Mouse (Mus musculus) heart, embryonic 14.5 days (tissue): Measurements from ENCODE around the gene Cacna1g. TPM values are rescaled to one million over a fixed set of nuclear protein-coding genes. Genes with fewer than 3 reads are reported as not detected.
A peak's percentile ranks its signal among the peaks of the same experiment; 100 is the strongest.

ENCODE experiments used
- ATAC-seq: fragments of 200-750 bp; cut with Nextera tagmentation; 2 replicates; pipeline ENCODE4 v1.8.0; 2017; ENCODE audit warnings: low read depth, moderate TSS enrichment; ENCODE audit not compliant: insufficient number of reproducible peaks, insufficient read depth, low FRiP score
- H3K27ac ChIP-seq, 2 experiments: fragments of 200-500 bp in 1 of 2; fragments of 300-500 bp in 1 of 2; sonication (generic) in 1 of 2; replicated peaks in 1 of 2; 2 replicates each; pipeline ENCODE4 v1.5.1; 2012 to 2014; ENCODE audit warnings: low read depth in 2 of 2, low read length in 2 of 2, control low read depth in 1 of 2, mild to moderate bottlenecking in 1 of 2, mixed read lengths in 1 of 2; ENCODE audit not compliant: control insufficient read depth in 1 of 2, insufficient read depth in 1 of 2
- H3K27me3 ChIP-seq: fragments of 300-500 bp; sonication (generic); 2 replicates; pipeline ENCODE4 v1.6.1; 2014; ENCODE audit warnings: mild to moderate bottlenecking, low read length, control low read depth; ENCODE audit not compliant: control insufficient read depth, insufficient read depth
- H3K36me3 ChIP-seq: fragments of 300-500 bp; sonication (generic); 2 replicates; pipeline ENCODE4 v1.6.1; 2014; ENCODE audit warnings: mild to moderate bottlenecking, control low read depth, low read length, mixed read lengths; ENCODE audit not compliant: control insufficient read depth, insufficient read depth
- H3K4me1 ChIP-seq, 2 experiments: fragments of 200-500 bp in 1 of 2; fragments of 300-500 bp in 1 of 2; sonication (generic) in 1 of 2; 2 replicates each; pipeline ENCODE4 v1.6.1; 2012 to 2014; ENCODE audit warnings: low read length in 2 of 2, control low read depth in 1 of 2, mixed read lengths in 1 of 2; ENCODE audit not compliant: control insufficient read depth in 2 of 2, insufficient read depth in 2 of 2
- H3K4me2 ChIP-seq: fragments of 300-500 bp; sonication (generic); 2 replicates; pipeline ENCODE4 v1.6.1; 2014; ENCODE audit warnings: mild to moderate bottlenecking, low read length
- H3K4me3 ChIP-seq, 2 experiments: fragments of 200-500 bp in 1 of 2; fragments of 300-500 bp in 1 of 2; sonication (generic) in 1 of 2; 2 replicates each; pipeline ENCODE4 v1.5.1; 2012 to 2014; ENCODE audit warnings: low read length in 2 of 2, mild to moderate bottlenecking in 2 of 2, control low read depth in 1 of 2, low read depth in 1 of 2, moderate library complexity in 1 of 2; ENCODE audit not compliant: control insufficient read depth in 1 of 2, insufficient read depth in 1 of 2
- H3K9ac ChIP-seq: fragments of 300-500 bp; sonication (generic); 2 replicates; pipeline ENCODE4 v1.6.1; 2014; ENCODE audit warnings: mild to moderate bottlenecking, low read length
- H3K9me3 ChIP-seq: fragments of 300-500 bp; sonication (generic); 2 replicates; pipeline ENCODE4 v1.6.1; 2016; ENCODE audit warnings: low read length, control low read depth; ENCODE audit not compliant: control insufficient read depth
- WGBS: fragments of 180-500 bp; shearing (Covaris S2); extraction: QIAGEN DNeasy Blood & Tissue Kit; methylation state at CpG from one replicate; pipeline ENCODE4 v1.1.7; 2014; 5-methylcytosine and 5-hydroxymethylcytosine counted together
- polyA plus RNA-seq: library from polyadenylated mRNA; unstranded; fragments of >200 nt; fragmentation: Nextera tagmentation; extraction: Ambion mirVana; gene quantifications from 2 replicates; pipeline ENCODE4 v1.2.1, GENCODE M21; 2014

Cacna1g gene
- polyA plus RNA-seq, 1 experiment from 2014 or later: 7.7 TPM

DNA sequence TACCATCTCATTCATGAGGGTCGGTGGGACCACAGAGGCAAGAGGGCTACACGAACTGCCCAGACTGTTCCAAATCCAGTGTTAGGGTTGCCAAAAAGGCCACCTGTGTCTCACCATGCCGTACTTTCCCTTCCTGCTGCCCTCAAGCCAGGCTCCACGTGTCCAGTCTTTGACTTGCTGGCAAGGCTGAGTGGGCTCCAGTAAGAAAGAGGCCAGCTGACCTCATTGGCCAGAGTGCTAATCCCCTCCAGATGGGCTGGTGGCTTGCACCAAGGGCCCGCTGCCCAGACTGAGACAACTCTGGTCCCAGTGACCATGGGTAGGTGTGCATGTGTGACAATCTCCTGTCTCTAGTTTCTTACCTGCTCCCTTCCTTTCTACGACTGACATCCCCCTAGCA is 3.7 kb upstream of the Cacna1g start:
- no peaks in the 10 kb centered on the region for H3K9me3 ChIP-seq
- WGBS: 56% methylated on average over 6 of the region's 6 CpGs
- H3K27ac ChIP-seq: no peak overlapping the region
- H3K4me1 ChIP-seq: peaks cover 7 to 24% of the 10 kb centered on the region in 2 experiments
- no peak overlapping the region for H3K9ac ChIP-seq
- no peaks in the 10 kb centered on the region for H3K36me3 ChIP-seq
- no peak for ATAC-seq
- H3K4me2 ChIP-seq: no peak overlapping the region
- H3K27me3 ChIP-seq: peaks cover 55% of the 10 kb centered on the region
- no peak overlapping the region for H3K4me3 ChIP-seq

GRCm38 (mm10) chr11:94475722-94476121 is 1.7 kb upstream of the Cacna1g start:
- no peak overlapping the region for H3K9ac ChIP-seq
- H3K4me2 ChIP-seq: no peak overlapping the region
- no peaks in the 10 kb centered on the region for H3K36me3 ChIP-seq
- 18% methylated on average over 11 of the region's 11 CpGs for WGBS
- H3K9me3 ChIP-seq: no peaks in the 10 kb centered on the region
- H3K4me1 ChIP-seq: peaks cover 18 to 35% of the 10 kb centered on the region in 2 experiments
- ATAC-seq: no peak
- no peak overlapping the region for H3K27ac ChIP-seq
- no peak overlapping the region for H3K4me3 ChIP-seq
- peaks cover 73% of the 10 kb centered on the region for H3K27me3 ChIP-seq

GRCm38 (mm10) chr11:94474544-94474910 is 529 bp upstream of the Cacna1g start:
- Histone ChIP-seq H3K27ac (no peak overlapping the region), H3K4me3 (peak overlapping the region; percentile 39 to 50), H3K27me3 (peaks cover 73% of the 10 kb centered on the region), H3K36me3 (no peaks in the 10 kb centered on the region), H3K4me1 (peaks cover 22 to 39% of the 10 kb centered on the region in 2 experiments), H3K9ac (no peak overlapping the region), H3K9me3 (no peaks in the 10 kb centered on the region), H3K4me2 (peak overlapping the region; percentile 85)
- 3% methylated on average over 11 of the region's 11 CpGs for WGBS
- ATAC-seq: no peak

DNA sequence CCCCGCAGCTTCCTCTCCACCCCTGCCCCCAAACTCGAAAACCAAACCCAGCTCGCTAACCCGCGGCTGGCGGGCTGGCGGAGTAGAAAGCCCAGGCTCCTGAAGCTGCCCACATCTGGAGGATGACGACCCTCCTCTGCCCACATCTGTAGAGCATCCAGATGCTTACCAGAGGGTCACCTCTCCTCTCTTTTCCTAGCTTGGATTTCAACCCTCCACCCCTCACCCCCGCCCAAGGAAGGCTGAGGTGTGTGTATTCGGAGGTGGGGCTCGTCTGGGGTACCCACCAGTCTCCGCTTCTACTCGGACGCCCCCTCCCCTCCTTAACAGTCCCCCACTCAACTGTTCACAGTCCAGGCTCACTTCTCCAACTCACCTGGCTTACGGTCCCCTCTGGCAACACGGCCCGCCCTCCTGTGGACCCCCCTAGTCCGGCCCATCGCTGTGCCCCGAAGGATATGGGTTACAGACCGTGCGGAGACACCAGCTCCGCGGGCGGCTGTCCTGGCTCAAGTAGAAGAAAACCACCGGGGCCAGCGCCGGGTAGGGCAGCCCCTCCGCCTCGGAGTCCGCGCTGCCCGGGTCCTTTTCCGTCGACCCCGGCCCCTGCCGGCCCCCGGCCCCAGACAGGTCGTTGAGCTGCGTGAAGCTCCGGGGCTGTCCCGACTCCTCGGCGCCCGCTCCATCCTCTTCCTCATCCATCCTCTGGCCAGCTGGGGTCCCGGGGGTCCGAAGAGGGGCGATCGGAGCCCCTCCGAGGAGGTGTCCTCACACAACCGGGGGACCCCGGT is 887 bp downstream of the Cacna1g start:
- Histone ChIP-seq H3K4me1 (peaks cover 29 to 53% of the 10 kb centered on the region in 2 experiments), H3K27me3 (peaks cover 62% of the 10 kb centered on the region)
- ATAC-seq: no peak

DNA sequence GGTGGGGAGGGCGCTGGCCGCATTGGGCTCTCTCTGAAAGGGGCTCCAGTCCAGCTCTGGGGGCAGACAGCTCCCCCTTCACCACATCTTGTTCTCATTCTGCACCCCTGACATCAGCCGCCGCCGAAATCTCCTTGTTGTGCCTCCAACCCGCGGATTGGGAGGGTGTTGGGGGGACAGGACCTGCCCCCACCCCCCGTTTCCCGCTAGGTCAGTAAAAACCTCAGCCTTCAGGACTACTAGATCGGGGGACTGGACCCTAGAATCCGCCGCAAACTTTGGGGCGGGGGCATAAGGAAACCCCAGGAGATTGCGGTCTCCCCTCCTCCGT is 1.4 kb downstream of the Cacna1g start:
- Histone ChIP-seq H3K4me1 (peaks cover 33 to 59% of the 10 kb centered on the region in 2 experiments), H3K9ac (peak overlapping the region; percentile 75), H3K36me3 (no peaks in the 10 kb centered on the region), H3K4me2 (peak overlapping the region; percentile 85), H3K9me3 (no peaks in the 10 kb centered on the region), H3K27me3 (peaks cover 57% of the 10 kb centered on the region), H3K27ac (no peak overlapping the region), H3K4me3 (peak overlapping the region; percentile 49 to 50)
- WGBS: 1% methylated on average over 15 of the region's 15 CpGs
- no peak for ATAC-seq

More for the DNA sequence above, 887 bp downstream of the Cacna1g start:
- peak overlapping the region; percentile 49 to 50 for H3K4me3 ChIP-seq
- WGBS: under 1% methylated on average over 52 of the region's 52 CpGs
- peak overlapping the region; percentile 85 for H3K4me2 ChIP-seq
- no peaks in the 10 kb centered on the region for H3K36me3 ChIP-seq
- no peaks in the 10 kb centered on the region for H3K9me3 ChIP-seq
- 0 out of 4 replicates have a peak overlapping the region, but pooled peaks of 1 of the 2 experiments have one; percentile 0 for H3K27ac ChIP-seq
- peak overlapping the region; percentile 75 for H3K9ac ChIP-seq

DNA sequence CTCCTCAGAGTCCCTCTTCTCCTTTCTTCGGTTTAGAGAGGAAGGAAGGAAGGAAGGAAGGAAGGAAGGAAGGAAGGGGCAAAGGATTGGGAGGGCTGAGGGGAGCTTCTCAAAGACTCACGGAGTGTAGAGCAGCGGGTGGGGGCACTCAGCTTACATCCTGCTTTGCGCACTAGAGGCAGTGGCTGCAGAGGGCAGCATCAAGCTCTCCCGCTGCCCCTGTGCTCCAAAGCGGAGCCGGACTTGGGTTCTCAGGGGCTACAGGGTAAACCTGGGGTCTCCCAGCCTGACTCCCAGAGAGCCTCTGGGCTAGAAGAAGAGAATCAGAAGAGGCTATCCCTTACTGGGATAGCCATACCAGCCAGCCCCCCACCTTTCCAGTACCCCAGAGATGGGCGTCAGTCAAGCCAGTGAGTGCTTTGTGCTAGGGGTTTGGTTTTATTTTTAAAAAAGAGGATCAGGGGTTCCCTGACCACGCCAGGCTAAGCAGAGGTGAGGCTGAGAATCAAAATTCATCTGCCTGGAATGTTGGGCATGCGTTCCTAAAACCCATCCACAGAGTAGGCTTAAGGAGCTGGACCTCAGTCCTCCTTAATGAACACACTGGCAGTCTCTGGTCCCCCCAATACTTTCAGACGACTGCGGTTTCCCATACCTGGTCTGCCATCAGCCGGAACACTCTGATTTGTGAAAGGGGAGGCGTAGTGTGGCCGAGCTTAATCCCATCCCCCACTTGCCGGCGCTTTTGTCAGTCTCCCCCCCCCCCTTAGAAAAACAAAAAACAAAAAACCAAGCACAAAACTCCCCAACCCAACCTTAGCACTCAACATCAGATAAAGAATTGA is 2.0 kb downstream of the Cacna1g start:
- Histone ChIP-seq H3K27me3 (peaks cover 52% of the 10 kb centered on the region), H3K27ac (0 out of 4 replicates have a peak overlapping the region, but pooled peaks of 1 of the 2 experiments have one; percentile 41), H3K4me1 (peaks cover 35 to 61% of the 10 kb centered on the region in 2 experiments), H3K4me2 (peak overlapping the region; percentile 85), H3K9ac (peak overlapping the region; percentile 75), H3K36me3 (no peaks in the 10 kb centered on the region), H3K9me3 (no peaks in the 10 kb centered on the region), H3K4me3 (peak overlapping the region; percentile 49 to 50)
- no peak for ATAC-seq
- 5% methylated on average over 17 of the region's 17 CpGs for WGBS

DNA sequence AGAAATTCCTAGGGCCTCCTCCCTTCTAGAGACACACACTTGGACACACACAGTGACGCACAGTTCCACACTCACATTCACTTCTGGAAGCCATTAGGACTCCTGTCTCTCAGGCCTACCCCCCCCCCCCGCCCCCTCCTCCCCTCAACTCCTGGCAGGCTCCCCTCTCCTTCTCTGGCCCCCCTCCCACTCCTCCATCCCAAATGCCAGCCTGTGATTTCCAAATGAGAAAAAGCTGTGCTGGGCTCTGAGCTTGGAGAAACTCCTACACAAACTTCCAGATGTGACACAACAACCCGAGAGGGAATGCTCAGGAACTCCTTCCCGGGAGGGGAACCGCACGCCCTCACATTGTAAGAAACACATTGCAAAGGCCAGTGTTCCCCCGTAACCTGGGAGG is 3.6 kb downstream of the Cacna1g start:
- 0 out of 2 replicates have a peak overlapping the region, but pooled peaks have one; percentile 2 for H3K4me2 ChIP-seq
- no peak overlapping the region for H3K4me3 ChIP-seq
- WGBS: 58% methylated on average over 7 of the region's 7 CpGs
- H3K4me1 ChIP-seq: peaks cover 35 to 54% of the 10 kb centered on the region in 2 experiments
- no peaks in the 10 kb centered on the region for H3K9me3 ChIP-seq
- peaks cover 37% of the 10 kb centered on the region for H3K27me3 ChIP-seq
- no peak overlapping the region for H3K9ac ChIP-seq
- ATAC-seq: no peak
- no peak overlapping the region for H3K27ac ChIP-seq
- H3K36me3 ChIP-seq: no peaks in the 10 kb centered on the region
